Mouse (Mus musculus): ENCODE measurements at regions not wholly inside any gene's neighbourhood (a gene's known extent, or its start where the extent isn't known, plus 50 kb on each side); places are given as distances from the start of the nearest gene placed in this dataset.
A peak's percentile ranks its signal among the peaks of the same experiment; 100 is the strongest.

DNA sequence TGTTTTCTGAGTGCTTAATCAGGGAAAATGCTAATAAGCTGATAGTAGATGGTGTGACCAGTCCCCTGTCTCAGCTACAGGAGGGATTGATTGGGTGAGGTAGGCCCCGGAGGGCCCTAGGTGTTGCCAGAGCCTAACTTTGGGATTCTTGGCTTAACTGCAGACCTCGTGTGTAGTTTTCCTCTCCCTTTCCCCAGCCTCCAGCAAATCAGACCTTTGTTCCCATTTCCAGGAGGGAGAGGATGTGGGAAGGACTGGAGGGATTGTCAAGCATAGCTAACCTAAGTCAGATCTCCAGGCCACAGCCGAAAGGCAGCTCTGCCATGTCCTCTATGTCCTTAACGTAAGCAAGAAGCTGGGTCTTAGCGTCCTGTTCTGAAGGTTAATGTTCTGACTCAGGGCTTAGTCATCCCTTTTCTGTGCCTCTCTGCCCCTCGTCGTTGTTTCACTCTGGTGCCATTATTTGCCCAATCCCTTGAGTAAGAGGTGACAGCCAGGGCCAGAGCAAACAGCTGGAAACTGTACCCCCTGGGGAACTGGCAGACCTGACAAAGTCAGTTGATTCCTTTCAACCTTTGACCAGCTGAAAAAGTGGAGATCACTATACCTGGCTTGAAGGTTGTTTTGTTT lies 83.2 kb upstream of the Sipa1l1 start:
- ATAC-seq (ENCODE audit: low FRiP score, low TSS enrichment): peak; percentile 79
- no peaks in the 10 kb centered on the region for H3K9me3 ChIP-seq (ENCODE audit: control insufficient read depth, low read length)

DNA sequence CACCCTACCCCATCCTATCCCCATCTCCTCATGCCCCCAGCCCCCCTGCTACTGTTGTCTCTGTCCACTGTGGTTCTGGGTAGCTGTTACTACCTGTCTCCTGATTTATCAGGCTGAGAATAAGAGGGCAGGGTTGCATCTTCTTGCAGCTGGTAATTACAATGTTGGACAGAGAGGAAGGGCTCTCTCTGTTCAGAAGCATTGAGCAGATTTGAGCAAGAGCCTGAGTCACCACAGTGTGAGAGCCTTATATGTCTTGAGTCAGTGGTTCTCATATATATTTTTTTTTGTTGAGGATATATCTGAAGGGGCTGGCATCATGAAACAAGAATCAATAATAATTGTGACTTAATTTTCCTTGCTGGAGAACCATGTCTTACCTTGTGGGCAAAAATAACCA lies 82.7 kb upstream of the Sipa1l1 start:
- no peaks in the 10 kb centered on the region for H3K4me1 ChIP-seq (replicated peaks; ENCODE audit: control insufficient read depth, insufficient read depth)
- no peak overlapping the region for H3K4me3 ChIP-seq (ENCODE audit: low read depth, low read length)
- DNase-seq (ENCODE audit: low spot score): no peak
- H3K27ac ChIP-seq (replicated peaks): no peak overlapping the region
- no peaks in the 10 kb centered on the region for H3K27me3 ChIP-seq (ENCODE audit: control insufficient read depth, insufficient read depth, low read length)
- ATAC-seq (ENCODE audit: low FRiP score, low TSS enrichment): no peak
- TF ChIP-seq CTCF (IDR thresholded peaks at IDR 0.05; ENCODE audit: low read depth) (no peak), EP300 (optimal IDR thresholded peaks at IDR 0.05) (no peak)
- no peaks in the 10 kb centered on the region for H3K9me3 ChIP-seq (ENCODE audit: control insufficient read depth, low read length)
- H3K4me2 ChIP-seq (replicated peaks; ENCODE audit: low read depth): no peak overlapping the region
- H3K36me3 ChIP-seq (ENCODE audit: control insufficient read depth, insufficient read depth, low read length): no peaks in the 10 kb centered on the region
- no peak overlapping the region for H3K9ac ChIP-seq (ENCODE audit: low read length)

More for the DNA sequence above, 83.2 kb upstream of the Sipa1l1 start:
- TF ChIP-seq EP300 (optimal IDR thresholded peaks at IDR 0.05) (no peak), CTCF (IDR thresholded peaks at IDR 0.05; ENCODE audit: low read depth) (no peak)
- no peak overlapping the region for H3K9ac ChIP-seq (ENCODE audit: low read length)
- no peaks in the 10 kb centered on the region for H3K27me3 ChIP-seq (ENCODE audit: control insufficient read depth, insufficient read depth, low read length)
- 35% methylated on average over 7 of the region's 7 CpGs for WGBS
- DNase-seq (ENCODE audit: low spot score): peak; percentile 48
- no peaks in the 10 kb centered on the region for H3K36me3 ChIP-seq (ENCODE audit: control insufficient read depth, insufficient read depth, low read length)
- no peak overlapping the region for H3K4me3 ChIP-seq (ENCODE audit: low read depth, low read length)
- no peak overlapping the region for H3K4me2 ChIP-seq (replicated peaks; ENCODE audit: low read depth)
- no peak overlapping the region for H3K27ac ChIP-seq (replicated peaks)
- no peaks in the 10 kb centered on the region for H3K4me1 ChIP-seq (replicated peaks; ENCODE audit: control insufficient read depth, insufficient read depth)

GRCm38 (mm10) chr12:82089288-82089687 lies 79.8 kb upstream of the Sipa1l1 start:
- H3K4me1 ChIP-seq (replicated peaks; ENCODE audit: control insufficient read depth, insufficient read depth): no peaks in the 10 kb centered on the region
- ATAC-seq (ENCODE audit: low FRiP score, low TSS enrichment) (no peak), DNase-seq (ENCODE audit: low spot score) (no peak)
- H3K27me3 ChIP-seq (ENCODE audit: control insufficient read depth, insufficient read depth, low read length): no peaks in the 10 kb centered on the region
- H3K4me3 ChIP-seq (ENCODE audit: low read depth, low read length): no peak overlapping the region
- WGBS: 84% methylated on average over 6 of the region's 6 CpGs
- H3K27ac ChIP-seq (replicated peaks): no peak overlapping the region
- no peak overlapping the region for H3K9ac ChIP-seq (ENCODE audit: low read length)
- H3K36me3 ChIP-seq (ENCODE audit: control insufficient read depth, insufficient read depth, low read length): no peaks in the 10 kb centered on the region
- TF ChIP-seq CTCF (IDR thresholded peaks at IDR 0.05; ENCODE audit: low read depth): peak; percentile 30
- no peak for TF ChIP-seq EP300 (optimal IDR thresholded peaks at IDR 0.05)
- no peaks in the 10 kb centered on the region for H3K9me3 ChIP-seq (ENCODE audit: control insufficient read depth, low read length)
- no peak overlapping the region for H3K4me2 ChIP-seq (replicated peaks; ENCODE audit: low read depth)

DNA sequence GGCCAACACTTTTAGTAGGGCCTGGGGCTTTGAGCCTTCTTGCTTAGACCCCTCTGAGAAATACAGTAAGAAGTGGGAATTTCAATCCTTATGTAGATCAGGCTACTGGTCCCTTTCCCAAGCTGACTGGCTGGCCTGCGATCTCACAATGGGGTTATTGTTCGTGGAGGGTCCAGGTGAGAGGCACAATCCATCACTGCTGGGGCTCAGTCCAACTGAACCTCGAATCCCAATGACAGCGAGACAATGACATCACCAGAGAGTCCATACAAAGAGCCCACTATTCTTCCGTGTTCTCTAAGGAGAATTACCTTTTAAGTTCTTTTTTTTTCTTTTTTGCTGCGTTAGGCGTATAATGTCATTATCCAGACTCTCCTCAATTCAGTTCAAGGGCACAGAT lies 75.8 kb upstream of the Sipa1l1 start:
- 59% methylated on average over 7 of the region's 7 CpGs for WGBS

DNA sequence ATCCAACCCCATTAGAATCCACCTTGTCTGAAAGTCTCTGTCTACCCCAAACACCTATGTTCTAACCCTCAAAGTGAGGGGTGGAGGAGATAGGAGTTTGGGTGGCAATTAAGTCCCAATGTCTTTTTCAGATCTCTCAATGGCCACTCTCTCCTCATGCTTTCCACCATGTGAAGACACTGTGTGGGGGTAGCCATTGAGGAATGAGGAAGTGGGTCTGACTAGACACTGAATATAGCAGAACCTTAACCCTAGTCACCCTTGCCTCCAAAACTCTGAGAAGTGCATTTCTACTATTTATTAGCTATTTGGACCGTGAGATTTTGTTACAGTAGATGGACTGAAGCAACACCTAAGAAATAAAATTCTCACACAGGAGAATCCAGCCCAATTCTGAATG lies 73.7 kb upstream of the Sipa1l1 start:
- no peaks in the 10 kb centered on the region for H3K27me3 ChIP-seq (ENCODE audit: control insufficient read depth, insufficient read depth, low read length)
- no peak for TF ChIP-seq EP300 (optimal IDR thresholded peaks at IDR 0.05)
- TF ChIP-seq CTCF (IDR thresholded peaks at IDR 0.05; ENCODE audit: low read depth): no peak
- no peaks in the 10 kb centered on the region for H3K4me1 ChIP-seq (replicated peaks; ENCODE audit: control insufficient read depth, insufficient read depth)
- no peaks in the 10 kb centered on the region for H3K36me3 ChIP-seq (ENCODE audit: control insufficient read depth, insufficient read depth, low read length)
- ATAC-seq (ENCODE audit: low FRiP score, low TSS enrichment): no peak
- H3K4me2 ChIP-seq (replicated peaks; ENCODE audit: low read depth): no peak overlapping the region
- no peak for DNase-seq (ENCODE audit: low spot score)
- H3K4me3 ChIP-seq (ENCODE audit: low read depth, low read length): no peak overlapping the region
- H3K9ac ChIP-seq (ENCODE audit: low read length): no peak overlapping the region
- no peaks in the 10 kb centered on the region for H3K9me3 ChIP-seq (ENCODE audit: control insufficient read depth, low read length)
- no peak overlapping the region for H3K27ac ChIP-seq (replicated peaks)
- WGBS: 83% methylated on average over 1 of the region's 1 CpGs

More for the DNA sequence above, 75.8 kb upstream of the Sipa1l1 start:
- no peak overlapping the region for H3K4me3 ChIP-seq (ENCODE audit: low read depth, low read length)
- ATAC-seq (ENCODE audit: low FRiP score, low TSS enrichment) (no peak), DNase-seq (ENCODE audit: low spot score) (no peak)
- no peaks in the 10 kb centered on the region for H3K27me3 ChIP-seq (ENCODE audit: control insufficient read depth, insufficient read depth, low read length)
- no peak overlapping the region for H3K27ac ChIP-seq (replicated peaks)
- no peak overlapping the region for H3K4me2 ChIP-seq (replicated peaks; ENCODE audit: low read depth)
- no peaks in the 10 kb centered on the region for H3K36me3 ChIP-seq (ENCODE audit: control insufficient read depth, insufficient read depth, low read length)
- H3K4me1 ChIP-seq (replicated peaks; ENCODE audit: control insufficient read depth, insufficient read depth): no peaks in the 10 kb centered on the region
- no peaks in the 10 kb centered on the region for H3K9me3 ChIP-seq (ENCODE audit: control insufficient read depth, low read length)
- no peak overlapping the region for H3K9ac ChIP-seq (ENCODE audit: low read length)
- TF ChIP-seq CTCF (IDR thresholded peaks at IDR 0.05; ENCODE audit: low read depth) (no peak), EP300 (optimal IDR thresholded peaks at IDR 0.05) (no peak)

GRCm38 (mm10) chr12:82097126-82097525 lies 72.0 kb upstream of the Sipa1l1 start:
- Histone ChIP-seq H3K4me1 (replicated peaks; ENCODE audit: control insufficient read depth, insufficient read depth) (no peaks in the 10 kb centered on the region), H3K27ac (replicated peaks) (no peak overlapping the region), H3K4me3 (ENCODE audit: low read depth, low read length) (no peak overlapping the region), H3K27me3 (ENCODE audit: control insufficient read depth, insufficient read depth, low read length) (no peaks in the 10 kb centered on the region), H3K9ac (ENCODE audit: low read length) (no peak overlapping the region), H3K4me2 (replicated peaks; ENCODE audit: low read depth) (no peak overlapping the region), H3K9me3 (ENCODE audit: control insufficient read depth, low read length) (no peaks in the 10 kb centered on the region), H3K36me3 (ENCODE audit: control insufficient read depth, insufficient read depth, low read length) (no peaks in the 10 kb centered on the region)
- ATAC-seq (ENCODE audit: low FRiP score, low TSS enrichment): no peak
- TF ChIP-seq CTCF (IDR thresholded peaks at IDR 0.05; ENCODE audit: low read depth) (no peak), EP300 (optimal IDR thresholded peaks at IDR 0.05) (no peak)
- WGBS: 55% methylated on average over 6 of the region's 6 CpGs
- no peak for DNase-seq (ENCODE audit: low spot score)
